Mouse (Mus musculus) erythroblast, adult 5-6 weeks (primary cell): ENCODE data around the gene Mkrn2os. TPM values are rescaled to one million over a fixed set of nuclear protein-coding genes. Genes with fewer than 3 reads are reported as not detected.
"Not testable (repeated sequence)": the region's sequence is repeated elsewhere in the genome, so short reads cannot be mapped to it uniquely, and the experiment has no call there.

Experiments used
- ATAC-seq: replicated peaks from 2 replicates; pipeline ENCODE4 v1.8.0; 2016; ENCODE audit warnings: moderate number of reproducible peaks, mild to moderate bottlenecking, moderate TSS enrichment, inconsistent platforms; ENCODE audit not compliant: poor library complexity, low FRiP score, severe bottlenecking
- total RNA-seq, 2 experiments: library from RNA; stranded (forward) in 1 of 2; stranded (reverse) in 1 of 2; fragments of 150-400 nt in 1 of 2; fragments of 200-764, 138-1000 nt in 1 of 2; gene quantifications; 2 replicates each; pipeline versions ENCODE4 v1.2.3 to v1.2.4; 2015 to 2017; ENCODE audit warnings: low replicate concordance in 2 of 2

The Mkrn2os gene
- total RNA-seq (2015; ENCODE audit: low replicate concordance): not detected in 2 replicates
- not detected in 2 replicates for total RNA-seq (2017; ENCODE audit: low replicate concordance)

DNA sequence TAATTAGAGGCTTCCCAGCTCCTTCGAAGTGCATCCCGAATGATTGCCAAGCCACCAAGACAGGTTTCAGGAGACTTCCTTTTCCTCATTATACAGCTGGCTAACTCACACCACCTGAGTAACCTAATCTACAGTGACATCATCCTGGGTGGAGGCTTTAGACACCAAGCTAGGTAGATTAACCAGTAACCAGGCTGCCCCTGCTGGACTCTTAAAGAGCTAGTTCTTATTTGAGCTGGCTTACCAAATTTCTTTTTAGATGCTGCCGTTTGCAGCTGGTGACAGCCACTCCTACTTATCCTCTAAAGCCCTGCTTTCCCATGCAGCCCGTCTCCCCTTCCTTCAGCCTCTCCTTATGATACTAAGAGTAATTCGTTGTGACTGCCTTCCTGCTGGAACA lies at the start of gene Mkrn2os:
TSS of gene Mkrn2os (minus strand) at position 119 of the 400 bp plus-strand sequence.
- no peak for ATAC-seq

DNA sequence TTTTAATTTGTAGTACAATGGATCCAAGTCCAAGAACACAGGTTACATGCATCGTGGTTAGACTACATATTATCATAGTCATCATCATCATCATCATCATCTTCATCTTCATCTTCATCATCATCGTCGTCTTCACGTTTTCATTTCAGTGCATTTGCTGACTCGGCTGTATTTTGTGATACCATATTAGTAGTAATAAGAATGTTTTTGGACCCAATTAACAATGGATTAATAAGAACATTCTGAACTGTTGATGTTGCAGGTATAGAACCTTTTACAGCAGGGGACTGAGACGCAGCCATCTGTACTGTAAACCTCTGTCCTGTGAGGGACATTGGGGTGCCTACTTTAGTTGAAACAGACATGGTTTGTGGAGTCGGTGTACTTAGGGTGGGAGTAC lies 45.8 kb upstream of the Mkrn2os start:
- ATAC-seq: not testable (repeated sequence)

DNA sequence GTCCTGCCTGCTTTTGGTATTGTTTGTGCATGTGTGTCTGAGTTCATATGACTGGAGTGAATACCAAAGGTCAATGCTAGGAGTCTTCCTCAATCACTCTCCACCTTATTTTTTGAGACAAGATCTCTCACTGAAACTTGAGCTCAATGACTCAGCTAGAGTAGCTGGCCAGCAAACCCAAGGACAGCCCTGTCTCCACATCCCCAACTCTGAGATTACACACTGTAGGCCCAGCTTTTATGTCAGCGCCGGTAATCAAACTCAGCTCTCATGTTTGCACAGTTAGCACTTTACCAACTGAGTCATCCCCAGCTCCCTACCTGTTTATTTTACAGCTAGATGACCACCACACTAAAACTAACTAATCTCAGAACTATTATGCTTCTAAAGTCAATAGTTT lies 41.6 kb upstream of the Mkrn2os start:
- ATAC-seq: no peak

DNA sequence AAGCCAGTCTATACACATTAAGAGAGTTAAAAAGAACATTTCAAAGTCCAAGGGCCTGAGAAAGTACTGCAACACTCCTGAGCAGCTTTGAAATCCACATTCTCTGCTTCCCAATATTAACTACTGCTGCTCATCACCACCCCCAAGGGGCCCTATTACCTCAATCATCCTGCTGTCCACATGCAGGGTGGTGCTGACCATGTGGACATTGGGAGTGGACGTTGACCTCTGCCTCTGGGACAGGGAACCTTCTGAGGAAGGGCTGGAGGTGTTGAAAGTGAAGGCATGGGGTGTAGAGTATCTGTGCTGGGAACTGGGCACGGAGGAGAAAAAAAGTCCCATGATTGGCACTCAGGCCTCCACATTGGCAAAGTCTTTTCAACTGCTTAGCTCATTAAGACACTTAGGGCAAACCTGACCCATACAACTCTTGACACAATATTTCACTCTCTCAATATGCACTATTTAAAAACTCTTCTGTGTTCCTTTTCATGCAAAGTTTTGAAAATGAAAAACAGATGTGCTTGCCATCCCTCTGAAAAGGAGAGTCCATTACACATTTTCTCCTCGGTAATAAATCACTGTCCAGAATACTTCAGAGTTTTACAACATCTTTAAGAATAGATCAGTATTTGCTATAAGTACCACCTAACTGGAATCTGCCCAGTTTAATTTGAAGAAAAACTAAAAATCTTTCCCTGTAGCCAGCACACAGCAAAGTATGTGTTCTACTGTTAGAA lies 38.9 kb upstream of the Mkrn2os start:
- ATAC-seq: no peak

DNA sequence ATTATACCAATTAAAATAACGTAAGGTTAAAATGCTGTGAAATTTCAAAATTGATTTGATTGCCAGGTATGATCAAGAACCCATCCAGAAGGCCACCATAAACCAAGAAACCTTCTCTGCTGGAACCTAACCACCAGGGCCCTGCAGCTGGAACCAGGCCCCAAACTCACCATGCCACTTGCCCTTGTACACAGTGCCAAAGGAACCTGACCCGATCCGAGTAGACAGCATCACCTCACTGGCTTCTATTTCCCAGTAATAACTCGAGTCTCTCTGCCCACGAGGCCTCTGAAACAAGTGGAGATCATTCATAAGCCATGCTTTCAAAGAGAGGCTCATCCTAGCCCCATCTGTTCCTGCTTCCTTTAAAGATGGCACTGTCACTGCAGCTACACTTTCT lies 33.7 kb upstream of the Mkrn2os start:
- ATAC-seq: no peak

DNA sequence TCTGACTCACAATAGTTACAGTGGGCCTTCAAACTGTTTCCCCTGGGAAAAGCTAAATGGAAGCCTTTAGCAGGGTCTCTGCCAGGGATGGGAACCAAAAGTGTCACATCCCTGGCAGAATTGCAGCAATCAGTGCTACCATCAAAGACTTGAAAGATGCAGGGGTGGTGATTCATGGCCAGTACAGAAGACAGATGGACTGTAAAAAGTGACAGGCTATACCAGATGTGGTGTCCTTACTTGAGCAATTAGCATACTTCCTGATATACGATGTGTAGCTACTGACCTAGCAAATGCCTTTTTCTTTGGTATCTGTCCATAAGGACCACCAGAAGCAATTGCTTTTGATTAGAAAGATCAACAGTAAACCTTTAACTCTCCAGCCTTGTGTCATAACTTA lies 28.6 kb upstream of the Mkrn2os start:
- no peak for ATAC-seq

DNA sequence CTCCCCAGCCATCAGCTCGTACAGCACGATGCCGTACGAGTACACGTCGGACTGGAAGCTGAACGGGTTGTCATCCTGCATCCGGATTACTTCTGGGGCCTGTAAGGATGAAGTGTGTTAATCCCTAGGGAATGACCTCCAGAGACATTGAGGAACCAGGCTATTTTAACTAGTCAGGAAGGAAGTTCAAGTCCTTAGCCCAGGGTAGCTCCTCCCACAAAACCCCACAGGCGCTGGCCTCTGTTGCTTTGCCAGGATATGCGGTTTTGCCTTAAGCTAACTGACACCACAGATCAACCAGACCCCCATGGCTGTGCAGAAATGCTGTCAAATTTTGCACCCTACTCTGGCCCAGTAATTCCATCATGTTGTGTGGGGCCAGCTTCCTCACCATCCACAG lies 27.4 kb upstream of the Mkrn2os start:
- ATAC-seq: no peak

DNA sequence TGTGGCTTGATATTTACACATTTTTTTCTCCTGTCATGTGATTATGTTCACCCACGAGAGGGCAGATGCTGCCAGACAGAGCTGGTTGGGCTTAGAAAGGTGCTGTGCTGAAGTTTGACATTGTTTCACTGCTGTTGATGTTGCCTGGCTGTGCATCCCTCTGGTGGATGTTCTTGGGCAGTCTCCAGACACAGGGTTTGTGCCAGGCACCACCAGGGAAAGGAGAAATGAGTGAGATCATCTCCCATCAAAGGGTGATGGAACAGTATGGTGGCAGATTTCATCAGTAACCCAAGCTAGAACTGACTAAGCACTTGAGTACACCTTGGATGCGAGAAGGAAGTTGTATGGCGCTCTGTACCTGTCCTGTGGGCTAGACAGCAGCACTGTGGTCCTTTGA lies 23.6 kb upstream of the Mkrn2os start:
- no peak for ATAC-seq

DNA sequence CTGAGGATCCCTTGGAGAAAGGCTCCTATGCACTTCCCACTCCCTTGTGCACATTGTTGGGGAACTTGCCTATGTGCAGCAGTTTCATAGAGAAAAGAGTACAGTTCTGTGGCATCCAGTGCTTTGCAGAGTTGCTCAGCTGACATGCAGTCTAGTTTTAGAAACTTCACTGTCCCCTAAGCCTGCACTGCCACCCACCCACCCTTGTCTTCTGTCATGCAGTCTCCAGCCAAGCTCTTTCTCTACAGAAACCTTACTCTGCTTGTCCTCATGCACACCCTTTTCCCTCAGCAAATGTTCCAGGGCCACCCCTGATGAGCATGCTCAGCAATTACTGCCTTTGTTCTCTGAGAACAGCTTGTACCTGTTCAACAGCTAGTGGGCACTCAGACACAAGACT lies 21.4 kb upstream of the Mkrn2os start:
- no peak for ATAC-seq

DNA sequence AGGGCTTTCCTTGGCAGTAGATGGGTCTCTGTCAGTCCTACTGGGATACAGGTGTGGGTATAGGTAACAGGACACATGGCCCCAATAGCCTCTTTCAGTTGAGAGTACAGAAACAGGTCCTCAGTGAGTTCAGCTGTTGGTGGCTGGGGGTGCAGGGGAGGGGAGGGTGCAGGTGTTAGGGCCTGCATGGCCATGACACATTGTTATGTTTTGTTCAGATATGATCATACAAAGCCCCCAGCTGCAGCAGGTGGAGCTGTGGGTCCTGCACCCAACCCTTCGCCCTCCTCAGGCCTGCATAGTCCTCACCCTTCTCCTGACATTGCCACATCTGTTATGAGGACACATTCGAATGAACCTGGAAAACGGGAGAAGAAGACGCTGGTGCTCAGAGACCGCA lies 17.9 kb upstream of the Mkrn2os start:
- no peak for ATAC-seq

DNA sequence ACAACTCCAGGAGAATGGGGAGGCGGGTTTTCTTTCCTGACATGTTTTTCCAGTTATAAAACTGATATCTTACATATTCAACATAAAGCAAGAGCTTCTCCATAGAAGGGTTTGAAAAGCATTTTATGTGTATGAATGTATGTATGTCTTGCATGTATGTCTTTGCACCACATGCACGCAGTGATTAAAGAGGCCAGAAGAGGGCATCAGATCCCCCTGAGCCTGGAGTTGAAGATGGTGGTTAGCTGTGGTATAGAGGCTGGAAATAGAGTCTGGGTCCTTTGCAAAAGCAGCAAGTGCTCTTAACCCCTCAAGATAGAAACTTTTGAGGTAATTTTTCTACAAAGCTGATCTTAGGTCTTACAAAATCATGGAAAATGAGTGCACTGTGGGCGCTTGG lies 16.7 kb upstream of the Mkrn2os start:
- no peak for ATAC-seq

DNA sequence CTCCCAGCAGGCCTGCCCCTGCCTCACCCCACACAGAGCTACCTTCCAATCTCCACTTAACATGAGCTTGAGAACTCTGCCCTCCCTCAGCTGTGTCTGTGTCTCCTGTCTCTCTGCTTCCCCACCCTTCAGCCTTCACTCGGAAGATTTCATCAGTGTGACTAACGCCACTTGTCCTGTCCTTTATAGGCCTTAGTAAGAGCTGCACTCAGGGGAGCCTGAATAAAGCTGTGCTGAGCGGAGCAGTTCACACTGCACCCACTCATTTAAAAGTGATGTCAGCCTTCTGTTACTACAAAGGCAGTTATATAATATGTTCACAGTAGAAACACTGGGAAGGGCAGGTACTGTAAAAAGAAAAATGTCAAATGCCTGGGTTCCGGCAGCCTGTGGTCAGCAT lies 15.1 kb upstream of the Mkrn2os start:
- no peak for ATAC-seq

DNA sequence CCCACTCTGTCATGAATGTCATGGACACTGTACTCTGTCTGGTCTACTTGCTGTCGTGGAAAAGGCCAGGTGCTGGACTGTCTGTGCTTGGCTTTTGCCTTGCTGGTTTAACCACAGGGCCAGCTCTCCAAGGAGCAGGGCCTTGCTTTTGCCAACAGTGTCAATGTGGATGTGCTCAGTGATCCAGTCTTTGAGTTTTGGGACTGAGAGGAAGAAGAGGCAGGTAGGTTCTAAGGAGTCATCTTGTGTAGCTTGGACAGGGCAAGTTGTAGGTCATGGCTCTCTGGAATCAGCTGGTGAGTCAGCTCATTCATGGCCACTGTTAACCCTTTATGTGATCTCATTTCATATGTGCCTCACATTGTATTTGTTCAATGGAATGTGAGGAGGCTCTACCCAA lies 14.1 kb upstream of the Mkrn2os start:
- no peak for ATAC-seq

DNA sequence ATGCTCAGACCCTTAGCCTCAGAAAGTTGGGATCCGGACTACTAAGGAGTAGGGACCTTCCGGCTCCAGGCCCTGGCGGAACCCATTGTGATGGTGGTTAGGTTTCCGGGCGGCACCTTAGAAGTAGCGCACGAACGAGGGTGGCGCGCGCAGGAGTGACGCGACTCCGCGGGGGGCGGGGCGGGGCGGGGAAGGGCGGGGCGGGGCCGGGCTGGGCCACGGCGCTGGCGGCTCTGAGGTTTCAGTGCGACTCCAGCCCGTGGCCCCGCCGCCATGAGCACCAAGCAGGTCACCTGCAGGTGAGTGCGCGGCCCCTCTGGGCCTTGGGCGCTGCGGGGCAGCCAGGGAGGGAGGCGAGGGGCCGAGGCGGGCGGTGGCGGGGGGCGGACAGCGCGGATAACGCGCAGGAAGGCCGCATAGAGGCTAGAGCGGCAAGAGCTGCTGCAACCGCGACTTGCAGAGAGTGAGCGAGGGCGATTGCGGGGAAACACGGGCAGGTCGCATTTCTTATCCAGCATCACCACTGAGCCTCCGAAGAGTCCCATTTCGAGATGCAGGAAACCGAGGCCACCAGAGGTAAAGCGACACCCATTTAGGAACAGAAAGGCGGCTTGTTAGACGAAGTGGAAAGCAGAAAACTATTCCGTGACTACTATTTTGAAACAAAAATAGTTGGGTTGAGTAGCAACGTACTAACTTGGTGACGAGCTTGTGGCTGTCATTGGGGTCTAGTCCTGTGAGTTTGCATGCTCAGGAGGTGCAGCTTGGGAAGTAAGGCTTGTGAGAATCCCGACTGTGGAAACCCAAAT lies 9.5 kb upstream of the Mkrn2os start, which contains the start of gene Mkrn2:
TSS of gene Mkrn2 (plus strand) at position 188 of the 809 bp plus-strand sequence.
- ATAC-seq: peak; percentile 83

DNA sequence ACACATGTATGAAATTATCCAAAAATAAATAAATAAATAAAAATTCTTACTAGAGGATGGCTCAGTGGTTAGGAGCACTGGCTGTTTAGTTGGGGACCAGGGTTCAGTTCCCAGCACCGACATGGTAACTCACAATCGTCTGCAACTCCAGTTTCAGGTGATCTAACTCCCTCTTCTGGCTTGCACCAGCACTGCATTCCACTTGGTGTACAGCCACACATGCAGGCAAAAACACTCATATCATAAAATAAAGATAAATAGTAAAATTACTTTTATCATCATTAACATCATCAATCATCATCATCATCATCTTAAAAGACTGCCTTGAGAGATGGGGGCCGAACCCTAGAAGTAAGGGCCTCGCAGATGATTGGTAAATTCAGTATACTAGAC lies 8.9 kb upstream of the Mkrn2os start:
- no peak for ATAC-seq

DNA sequence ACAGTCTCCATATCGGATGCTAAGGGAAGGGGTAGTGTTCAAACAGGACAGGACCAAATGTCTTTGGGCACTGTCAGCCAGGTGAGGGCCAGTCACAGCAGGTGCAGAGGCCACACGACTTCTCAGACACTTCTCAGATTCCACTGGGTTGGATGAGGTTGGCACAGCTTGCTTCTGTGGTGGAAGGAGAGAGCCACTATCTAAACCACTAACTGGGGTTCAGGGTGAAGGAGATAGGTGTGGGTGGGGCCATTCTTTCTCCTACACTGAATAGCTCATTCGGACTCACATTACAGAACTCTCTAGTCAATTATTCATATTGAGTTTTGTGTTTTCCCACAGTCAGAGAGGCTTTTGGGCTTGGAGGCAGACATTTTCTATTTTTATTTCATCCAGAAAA lies 3.3 kb upstream of the Mkrn2os start:
- ATAC-seq: no peak

DNA sequence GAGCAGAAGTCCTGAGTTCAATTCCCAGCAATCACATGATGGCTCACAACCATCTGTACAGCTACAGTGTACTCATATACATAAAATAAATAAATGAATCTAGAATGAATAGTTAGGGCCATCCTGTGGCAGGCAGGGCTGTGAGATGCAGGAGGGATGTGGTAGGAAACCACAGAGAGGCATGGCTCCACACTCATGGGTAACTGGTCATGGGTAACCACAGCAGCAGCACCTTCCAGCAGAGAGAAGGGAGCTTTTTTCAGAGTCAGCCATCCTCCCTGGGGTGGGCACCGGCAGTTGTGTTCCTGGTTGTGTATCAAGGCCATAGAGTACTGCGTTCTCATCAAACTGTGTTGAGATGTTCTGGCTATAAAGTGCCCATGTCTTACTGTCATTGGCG lies 2.1 kb upstream of the Mkrn2os start:
- ATAC-seq: no peak

DNA sequence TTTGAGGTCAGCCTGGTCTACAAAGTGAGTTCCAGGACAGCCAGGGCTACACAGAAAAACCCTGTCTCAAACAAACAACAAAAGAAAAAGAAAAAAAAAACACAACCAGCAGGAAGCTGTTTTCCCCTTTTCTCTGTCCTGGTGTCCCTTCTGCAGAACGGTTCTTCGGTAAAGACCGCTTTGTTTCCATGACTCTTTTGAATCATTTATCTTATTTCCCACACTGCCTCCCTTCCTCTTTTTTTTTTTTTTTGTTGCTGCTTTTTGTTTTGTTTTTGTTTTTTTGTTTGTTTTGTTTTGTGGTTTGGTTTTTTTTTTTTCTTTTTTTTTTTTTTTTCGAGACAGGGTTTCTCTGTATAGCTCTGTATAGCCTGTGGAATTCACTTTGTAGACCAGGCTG lies 876 bp upstream of the Mkrn2os start:
- no peak for ATAC-seq

DNA sequence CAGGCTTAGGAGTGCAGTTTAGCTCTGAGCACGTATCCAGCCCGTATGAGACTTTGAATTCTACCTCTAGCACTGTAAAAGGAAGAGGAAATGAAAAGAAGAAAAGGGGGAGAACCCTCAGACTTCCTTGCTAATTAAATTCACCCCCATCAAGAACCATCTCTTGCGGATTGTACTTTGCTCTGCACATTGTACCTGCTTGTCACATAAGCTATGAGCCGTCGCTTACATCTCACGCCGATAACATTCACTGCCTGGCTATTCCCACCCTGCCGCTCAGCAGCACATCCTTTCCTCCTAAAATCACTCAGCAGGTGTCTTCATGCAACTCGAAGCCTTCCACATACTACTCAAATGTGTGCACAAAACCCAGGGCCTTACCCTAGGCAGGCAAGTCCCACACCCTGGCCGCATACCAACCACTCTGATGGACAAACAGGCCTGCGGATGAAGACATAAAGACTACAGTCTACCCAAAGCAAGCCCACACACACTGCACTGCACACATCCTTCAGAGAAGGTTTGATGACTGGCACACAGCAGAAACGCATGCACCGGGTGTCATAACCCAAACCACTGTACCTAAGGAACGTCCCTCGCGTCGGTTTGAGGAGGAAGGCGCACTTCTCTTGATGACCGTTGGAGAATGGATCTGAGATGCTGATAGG lies 550 bp downstream of the Mkrn2os start:
- no peak for ATAC-seq

DNA sequence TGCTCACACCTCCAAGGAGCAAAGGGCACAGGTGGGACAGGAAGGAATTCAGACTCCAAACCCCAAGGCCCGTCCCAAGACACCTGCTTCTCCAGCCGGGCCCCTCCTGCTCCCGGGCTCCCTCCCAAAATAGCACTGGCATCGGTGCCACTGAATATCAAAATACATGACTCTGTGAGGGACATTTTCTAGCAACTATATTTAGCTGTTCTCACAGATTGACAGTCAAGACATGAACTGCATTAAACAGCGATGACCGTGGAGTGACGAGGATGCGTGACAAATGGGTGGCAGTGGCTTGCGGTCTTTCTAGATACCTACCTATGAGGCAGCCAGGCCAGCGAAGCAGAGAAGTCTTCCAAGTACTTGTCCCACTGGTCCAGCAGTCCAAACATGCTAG lies 6.1 kb downstream of the Mkrn2os start:
- no peak for ATAC-seq

DNA sequence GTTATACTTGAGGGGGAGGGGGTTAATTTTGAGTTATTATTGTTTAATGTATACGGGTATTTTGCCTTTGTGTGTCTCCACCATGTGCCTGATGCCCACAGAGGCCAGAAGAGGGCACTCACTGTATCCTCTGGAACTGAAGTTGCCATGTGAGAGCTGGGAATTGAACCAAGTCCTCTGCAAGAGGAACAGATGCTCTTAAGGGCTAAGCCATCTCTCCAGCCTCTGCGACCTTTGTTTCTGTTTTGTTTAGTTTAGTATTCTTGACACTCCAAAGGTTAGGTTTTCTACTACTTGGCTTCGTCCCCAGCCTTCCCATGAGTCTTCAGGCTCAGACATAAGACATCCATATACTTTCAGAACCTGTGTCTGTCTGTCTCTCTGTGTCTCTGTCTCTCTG lies 8.2 kb downstream of the Mkrn2os start:
- ATAC-seq: no peak
